Mouse (Mus musculus): ENCODE results near the gene Serpina3a. TPM values are rescaled to one million over a fixed set of nuclear protein-coding genes. Genes with fewer than 3 reads are reported as not detected.
A peak's percentile ranks its signal among the peaks of the same experiment; 100 is the strongest.

The Serpina3a gene
- total RNA-seq, 2 experiments from 2014 or later = not detected

DNA sequence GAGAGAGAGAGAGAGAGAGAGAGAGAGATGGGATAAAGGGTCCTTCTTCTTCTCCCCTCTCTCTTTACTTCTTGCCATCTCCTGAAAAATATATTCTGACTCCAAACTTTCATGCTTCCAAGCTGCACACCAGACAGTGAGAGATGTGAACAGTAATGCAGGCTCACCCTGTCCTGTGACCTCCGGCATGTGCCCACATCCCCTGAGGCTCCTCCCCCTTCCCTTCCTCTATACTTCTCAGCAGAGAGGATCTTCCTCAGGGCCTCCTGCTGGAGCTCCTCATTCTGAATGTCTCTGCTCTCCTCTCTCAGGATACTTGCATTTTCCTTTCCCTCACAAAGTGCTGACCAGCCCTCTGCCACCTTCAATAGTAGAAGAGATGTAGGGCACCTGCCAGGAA is 29.9 kb downstream of the Serpina3a start:
- no peak for DNase-seq (ENCODE audit: low spot score)

- no peak for DNase-seq (ENCODE audit: low spot score)
These were observed 30.8 kb downstream of the Serpina3a start for GRCm38 (mm10) chr12:104143286-104143685.

- no peak for DNase-seq (ENCODE audit: low spot score)
These were observed 33.0 kb downstream of the Serpina3a start for GRCm38 (mm10) chr12:104145571-104145970.

DNA sequence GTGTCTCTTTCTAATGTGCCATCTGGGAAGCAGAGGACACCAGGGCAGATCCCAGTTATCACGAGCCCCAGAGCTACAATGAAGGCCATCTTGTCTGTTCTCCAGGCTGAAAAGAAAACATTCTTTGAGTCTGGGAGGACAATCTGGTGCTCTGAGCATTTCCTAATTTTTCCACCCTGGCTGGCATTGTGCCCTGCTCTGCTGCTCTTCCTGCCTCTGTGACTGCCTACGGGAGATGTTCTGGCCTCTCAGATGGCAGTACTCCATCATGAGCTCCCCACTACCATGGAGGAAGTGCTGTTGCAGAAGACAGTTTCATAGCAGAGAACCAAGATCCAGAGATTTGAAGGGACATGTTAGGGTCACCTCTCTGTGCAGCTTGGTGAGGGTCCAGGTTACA is 39.5 kb downstream of the Serpina3a start:
- DNase-seq (ENCODE audit: low spot score) = no peak

- no peak for DNase-seq (ENCODE audit: low spot score)
These were observed 40.6 kb downstream of the Serpina3a start for GRCm38 (mm10) chr12:104153041-104153645.

DNA sequence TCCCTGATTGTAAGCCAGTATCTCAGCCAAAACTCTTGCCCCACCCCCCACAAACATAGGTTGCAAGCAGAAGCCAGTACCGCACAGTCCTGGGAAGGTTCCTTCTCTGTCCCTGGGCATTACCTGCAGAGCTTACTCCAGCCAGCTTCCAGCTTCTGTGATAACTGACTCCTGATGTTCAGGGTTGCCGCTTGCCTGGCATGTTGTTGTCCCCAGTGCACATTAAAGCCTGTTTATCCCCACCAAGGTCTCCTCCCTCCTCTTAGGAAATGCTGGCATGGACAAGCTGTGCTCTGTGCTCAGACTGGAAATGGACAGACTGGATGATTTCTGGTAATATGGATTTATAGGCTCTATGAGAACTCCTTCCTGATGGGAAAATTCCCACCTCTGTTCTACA is 41.1 kb downstream of the Serpina3a start, which contains the start of gene Serpina3c:
Serpina3c (minus strand) TSS at position 215 of the 400 bp plus-strand sequence.
- DNase-seq (ENCODE audit: low spot score) = peak; percentile 12

Other genes starting within 250 kb of the Serpina3a start
- gene Serpina1a, start 249.2 kb upstream of the Serpina3a start, total RNA-seq (2021) = under 1 TPM in 1 of 2 experiments, not detected in 1; 0.88 TPM
- gene Serpina1c, start 207.8 kb upstream of the Serpina3a start, total RNA-seq (2021) = under 1 TPM in 1 of 2 experiments, not detected in 1; 0.50 TPM
- under 1 TPM in 1 of 2 experiments, not detected in 1; 0.47 TPM for gene Serpina1e, start 153.7 kb upstream of the Serpina3a start, total RNA-seq (2021)
- not detected for gene Serpina11, start 122.8 kb upstream of the Serpina3a start, total RNA-seq (2021)
- gene Serpina9, start 99.0 kb upstream of the Serpina3a start, total RNA-seq (2021) = not detected
- gene Serpina12, start 68.3 kb upstream of the Serpina3a start, total RNA-seq (2021) = not detected
- not detected for gene Serpina5, start 11.6 kb upstream of the Serpina3a start, total RNA-seq (2021)
- not detected for gene Serpina3b, start 15.3 kb downstream of the Serpina3a start, total RNA-seq (2021)
- gene Serpina3c, start 41.1 kb downstream of the Serpina3a start, total RNA-seq (2021) = 1 to 10 TPM; 1.5 to 1.8 TPM
- gene Serpina3f, start 101.8 kb downstream of the Serpina3a start, total RNA-seq (2021) = not detected
- under 1 TPM in 1 of 2 experiments, not detected in 1; 0.39 TPM for gene Serpina3g, start 123.5 kb downstream of the Serpina3a start, total RNA-seq (2021)
- not detected for gene Serpina3i, start 150.4 kb downstream of the Serpina3a start, total RNA-seq (2021)
- not detected for gene Serpina3j, start 201.8 kb downstream of the Serpina3a start, total RNA-seq (2021)
- gene Serpina3k, start 225.8 kb downstream of the Serpina3a start, total RNA-seq (2021) = 1 to 10 TPM in 1 of 2 experiments, not detected in 1; 1.9 TPM
- under 1 TPM; 0.14 to 0.55 TPM for gene Serpina3m, start 225.8 kb downstream of the Serpina3a start, total RNA-seq (2021)